Mouse (Mus musculus): ENCODE measurements around the gene Gas2l1. TPM values are rescaled to one million over a fixed set of nuclear protein-coding genes. Genes with fewer than 3 reads are reported as not detected.

The Gas2l1 gene
- total RNA-seq, 1 experiment = 40.9 TPM

DNA sequence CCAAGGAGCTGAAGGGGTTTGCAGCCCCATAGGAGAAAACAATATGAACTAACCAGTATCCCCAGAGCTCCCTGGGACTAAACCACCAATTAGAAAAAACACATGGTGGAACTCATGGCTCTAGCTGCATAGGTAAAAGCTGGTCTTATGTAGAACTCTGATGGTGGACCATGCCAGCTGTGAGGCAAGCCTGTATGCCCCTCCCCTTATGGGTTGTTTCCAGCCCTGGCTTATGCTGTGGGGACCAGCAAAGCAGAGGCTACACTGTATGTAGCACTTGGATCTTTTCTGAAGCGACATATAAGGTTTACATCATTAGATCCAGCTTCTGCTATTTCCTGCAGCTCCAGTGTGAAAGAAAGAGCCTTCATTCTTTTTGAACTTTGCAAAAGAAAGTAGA, 57.9 kb downstream of the Gas2l1 start:
- H3K9ac ChIP-seq (ENCODE audit: insufficient read depth, low read depth, low read length, poor library complexity, severe bottlenecking) = no peak overlapping the region
- H3K36me3 ChIP-seq (ENCODE audit: control insufficient read depth, insufficient read depth, low read length, poor library complexity, severe bottlenecking) = peaks cover 2% of the 10 kb centered on the region; the same call in 1 of the 2 replicates
- in situ Hi-C loops (cut with MboI; ENCODE audit: low sequenced_read_pairs in 2 of 2, unreplicated experiment in 2 of 2) = no loop called here
- DNase-seq (ENCODE audit: low read depth, low spot score) = no peak
- no peaks in the 10 kb centered on the region for H3K9me3 ChIP-seq (ENCODE audit: control insufficient read depth, insufficient read depth, low read depth, low read length)
- TF ChIP-seq MAFK (IDR thresholded peaks at IDR 0.05; ENCODE audit: insufficient read depth, low read depth, low read length) = no peak
- no peak for TF ChIP-seq HCFC1 (IDR thresholded peaks at IDR 0.05; ENCODE audit: borderline replicate concordance, insufficient read depth, low read length)
- no peak for TF ChIP-seq ZNF384 (IDR thresholded peaks at IDR 0.05; ENCODE audit: low read depth, low read length)
- no peak for TF ChIP-seq ZC3H11A (IDR thresholded peaks at IDR 0.05; ENCODE audit: borderline replicate concordance, low read depth, low read length)
- no peak for TF ChIP-seq CHD2 (IDR thresholded peaks at IDR 0.05; ENCODE audit: low read depth, low read length)
- H3K27ac ChIP-seq (ENCODE audit: insufficient read depth, low read depth, low read length, poor library complexity, severe bottlenecking) = no peak overlapping the region
- peaks cover 0 to 10% of the 10 kb centered on the region in 2 experiments; a peak in 2 of 4 replicates for H3K4me1 ChIP-seq (ENCODE audit: control insufficient read depth in 2 of 2, insufficient read depth in 2 of 2, low read length in 2 of 2, poor library complexity in 1 of 2)
- H3K4me3 ChIP-seq (ENCODE audit: insufficient read depth in 1 of 2, low read depth in 1 of 2, low read length in 2 of 2, poor library complexity in 1 of 2, severe bottlenecking in 1 of 2) = no peak overlapping the region

GRCm38 (mm10) chr11:5005528-5005927, 59.6 kb downstream of the Gas2l1 start:
- no peaks in the 10 kb centered on the region for H3K9me3 ChIP-seq (ENCODE audit: control insufficient read depth, insufficient read depth, low read depth, low read length)
- in situ Hi-C loops (cut with MboI; ENCODE audit: low sequenced_read_pairs in 2 of 2, unreplicated experiment in 2 of 2) = no loop called here
- H3K4me3 ChIP-seq (ENCODE audit: insufficient read depth in 1 of 2, low read depth in 1 of 2, low read length in 2 of 2, poor library complexity in 1 of 2, severe bottlenecking in 1 of 2) = no peak overlapping the region
- TF ChIP-seq HCFC1 (IDR thresholded peaks at IDR 0.05; ENCODE audit: borderline replicate concordance, insufficient read depth, low read length) (no peak), ZNF384 (IDR thresholded peaks at IDR 0.05; ENCODE audit: low read depth, low read length) (no peak), ZC3H11A (IDR thresholded peaks at IDR 0.05; ENCODE audit: borderline replicate concordance, low read depth, low read length) (no peak), CHD2 (IDR thresholded peaks at IDR 0.05; ENCODE audit: low read depth, low read length) (no peak), MAFK (IDR thresholded peaks at IDR 0.05; ENCODE audit: insufficient read depth, low read depth, low read length) (no peak)
- no peak for DNase-seq (ENCODE audit: low read depth, low spot score)
- no peak overlapping the region for H3K9ac ChIP-seq (ENCODE audit: insufficient read depth, low read depth, low read length, poor library complexity, severe bottlenecking)
- peaks cover 0 to 10% of the 10 kb centered on the region in 2 experiments; a peak in 2 of 4 replicates for H3K4me1 ChIP-seq (ENCODE audit: control insufficient read depth in 2 of 2, insufficient read depth in 2 of 2, low read length in 2 of 2, poor library complexity in 1 of 2)
- H3K36me3 ChIP-seq (ENCODE audit: control insufficient read depth, insufficient read depth, low read length, poor library complexity, severe bottlenecking) = peaks cover 2% of the 10 kb centered on the region; the same call in 1 of the 2 replicates
- H3K27ac ChIP-seq (ENCODE audit: insufficient read depth, low read depth, low read length, poor library complexity, severe bottlenecking) = no peak overlapping the region

Other genes with a start within 250 kb of the Gas2l1 start
- gene Nf2, start 215.8 kb downstream of the Gas2l1 start, total RNA-seq (2012; rRNA removed) = 53.8 and 65.6 TPM in 2 replicates
- gene Nipsnap1, start 191.4 kb downstream of the Gas2l1 start, total RNA-seq (2012; rRNA removed) = 57.7 and 93.2 TPM in 2 replicates
- gene Thoc5, start 170.0 kb downstream of the Gas2l1 start, total RNA-seq (2012; rRNA removed) = 46.4 and 47.5 TPM in 2 replicates
- 13.9 and 17.7 TPM in 2 replicates for gene Nefh, start 117.3 kb downstream of the Gas2l1 start, total RNA-seq (2012; rRNA removed)
- 37.2 and 42.4 TPM in 2 replicates for gene Ap1b1, start 78.5 kb downstream of the Gas2l1 start, total RNA-seq (2012; rRNA removed)
- gene Rasl10a, start 7.2 kb downstream of the Gas2l1 start, total RNA-seq (2012; rRNA removed) = 1.5 TPM in 2 replicates
- gene Rhbdd3, start 33.6 kb upstream of the Gas2l1 start, total RNA-seq (2012; rRNA removed) = 33.9 and 40.5 TPM in 2 replicates
- 396 and 421 TPM in 2 replicates for gene Ewsr1, start 33.9 kb upstream of the Gas2l1 start, total RNA-seq (2012; rRNA removed)
- gene Emid1, start 86.9 kb upstream of the Gas2l1 start, total RNA-seq (2012; rRNA removed) = 2.7 and 6.3 TPM in 2 replicates
- gene Kremen1, start 196.2 kb upstream of the Gas2l1 start, total RNA-seq (2012; rRNA removed) = 17.9 and 24.3 TPM in 2 replicates

Measured in ES-E14 (cell line).